Mouse (Mus musculus): ENCODE data around the gene Gpt2. TPM values are rescaled to one million over a fixed set of nuclear protein-coding genes. Genes with fewer than 3 reads are reported as not detected.

Gpt2 gene
- polyA plus RNA-seq, 1 experiment from 2014 or later, result 32.7 TPM

DNA sequence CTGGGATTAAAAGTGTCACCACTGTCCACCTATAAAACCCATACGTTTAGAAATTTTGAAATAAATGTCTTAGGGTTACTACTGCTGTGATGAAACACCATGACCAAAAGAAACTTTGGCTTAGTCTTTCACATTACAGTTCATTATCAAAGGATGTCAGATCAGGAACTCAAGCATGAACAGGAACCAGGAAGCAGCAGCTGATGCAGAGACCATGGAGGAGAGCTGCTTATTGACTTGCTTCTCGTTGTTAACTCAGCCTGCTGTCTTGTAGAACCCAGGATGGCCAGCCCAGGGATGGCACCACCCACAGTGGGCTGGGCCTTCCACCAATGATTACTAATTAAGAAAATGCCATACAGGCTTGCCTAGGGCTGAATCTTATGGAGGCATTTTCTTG is 67.6 kb downstream of the Gpt2 start:
- H3K27me3 ChIP-seq (ENCODE audit: control insufficient read depth, insufficient read depth, low read length), result no peaks in the 10 kb centered on the region
- H3K9ac ChIP-seq (ENCODE audit: low read length), result no peak overlapping the region
- WGBS, result 63% methylated on average over 2 of the region's 2 CpGs
- H3K27ac ChIP-seq (replicated peaks), result no peak overlapping the region
- no peak overlapping the region for H3K4me2 ChIP-seq (replicated peaks; ENCODE audit: low read depth)
- TF ChIP-seq CTCF (IDR thresholded peaks at IDR 0.05; ENCODE audit: low read depth) (no peak), EP300 (optimal IDR thresholded peaks at IDR 0.05) (no peak)
- H3K36me3 ChIP-seq (ENCODE audit: control insufficient read depth, insufficient read depth, low read length), result no peaks in the 10 kb centered on the region
- H3K9me3 ChIP-seq (ENCODE audit: control insufficient read depth, low read length), result no peaks in the 10 kb centered on the region
- no peaks in the 10 kb centered on the region for H3K4me1 ChIP-seq (replicated peaks; ENCODE audit: control insufficient read depth, insufficient read depth)
- H3K4me3 ChIP-seq (ENCODE audit: low read depth, low read length), result no peak overlapping the region
- no peak for DNase-seq (ENCODE audit: low spot score)
- no peak for ATAC-seq (ENCODE audit: low FRiP score, low TSS enrichment)

DNA sequence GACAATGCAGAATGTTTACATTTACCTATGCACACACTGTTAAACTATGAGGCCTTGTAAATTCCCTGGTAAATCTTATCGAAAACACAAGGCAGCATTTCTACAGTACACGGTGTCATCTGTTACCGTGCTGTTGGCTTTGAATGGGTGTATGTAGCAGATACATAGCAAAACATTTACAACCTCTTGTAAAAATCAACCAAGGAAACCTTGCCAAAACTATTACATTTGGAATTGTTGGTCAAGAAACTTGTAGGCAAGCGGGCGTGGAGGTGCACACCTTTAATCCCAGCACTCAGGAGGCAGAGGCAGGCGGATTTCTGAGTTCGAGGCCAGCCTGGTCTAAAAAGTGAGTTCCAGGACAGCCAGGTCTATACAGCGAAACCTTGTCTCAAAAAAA is 71.0 kb downstream of the Gpt2 start:
- WGBS, result 85% methylated on average over 8 of the region's 8 CpGs
- ATAC-seq (ENCODE audit: low FRiP score, low TSS enrichment) (no peak), DNase-seq (ENCODE audit: low spot score) (no peak)
- H3K27me3 ChIP-seq (ENCODE audit: control insufficient read depth, insufficient read depth, low read length), result no peaks in the 10 kb centered on the region
- no peak overlapping the region for H3K9ac ChIP-seq (ENCODE audit: low read length)
- no peak overlapping the region for H3K4me2 ChIP-seq (replicated peaks; ENCODE audit: low read depth)
- TF ChIP-seq CTCF (IDR thresholded peaks at IDR 0.05; ENCODE audit: low read depth) (no peak), EP300 (optimal IDR thresholded peaks at IDR 0.05) (no peak)
- no peaks in the 10 kb centered on the region for H3K9me3 ChIP-seq (ENCODE audit: control insufficient read depth, low read length)
- H3K4me1 ChIP-seq (replicated peaks; ENCODE audit: control insufficient read depth, insufficient read depth), result no peaks in the 10 kb centered on the region
- no peak overlapping the region for H3K27ac ChIP-seq (replicated peaks)
- H3K36me3 ChIP-seq (ENCODE audit: control insufficient read depth, insufficient read depth, low read length), result no peaks in the 10 kb centered on the region
- no peak overlapping the region for H3K4me3 ChIP-seq (ENCODE audit: low read depth, low read length)

DNA sequence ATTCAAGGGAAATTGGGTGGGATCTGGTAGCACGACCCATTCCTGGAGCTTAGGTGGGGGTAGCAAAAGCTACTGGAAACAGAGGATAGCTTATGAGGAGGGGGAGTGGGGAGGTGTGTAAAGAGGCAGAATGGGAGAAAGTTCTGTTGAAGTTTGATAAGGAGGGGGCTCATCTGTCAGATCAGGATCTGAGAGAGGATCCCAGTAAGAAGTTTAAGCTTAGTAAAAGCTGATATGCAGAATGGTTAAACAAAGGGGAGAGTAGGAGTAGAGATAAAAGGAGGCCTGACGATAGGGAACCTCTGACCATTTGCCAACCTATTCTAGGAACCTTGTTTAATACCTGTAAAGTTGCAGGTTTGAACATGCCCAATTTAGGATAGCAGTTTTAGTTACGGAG is 72.8 kb downstream of the Gpt2 start:
- ATAC-seq (ENCODE audit: low FRiP score, low TSS enrichment) (no peak), DNase-seq (ENCODE audit: low spot score) (no peak)
- Histone ChIP-seq H3K9me3 (ENCODE audit: control insufficient read depth, low read length) (no peaks in the 10 kb centered on the region), H3K4me1 (replicated peaks; ENCODE audit: control insufficient read depth, insufficient read depth) (no peaks in the 10 kb centered on the region), H3K36me3 (ENCODE audit: control insufficient read depth, insufficient read depth, low read length) (no peaks in the 10 kb centered on the region), H3K4me2 (replicated peaks; ENCODE audit: low read depth) (no peak overlapping the region), H3K4me3 (ENCODE audit: low read depth, low read length) (no peak overlapping the region), H3K27ac (replicated peaks) (no peak overlapping the region), H3K27me3 (ENCODE audit: control insufficient read depth, insufficient read depth, low read length) (no peaks in the 10 kb centered on the region), H3K9ac (ENCODE audit: low read length) (no peak overlapping the region)
- TF ChIP-seq CTCF (IDR thresholded peaks at IDR 0.05; ENCODE audit: low read depth), result no peak
- TF ChIP-seq EP300 (optimal IDR thresholded peaks at IDR 0.05), result no peak
- 60% methylated on average over 3 of the region's 3 CpGs for WGBS

DNA sequence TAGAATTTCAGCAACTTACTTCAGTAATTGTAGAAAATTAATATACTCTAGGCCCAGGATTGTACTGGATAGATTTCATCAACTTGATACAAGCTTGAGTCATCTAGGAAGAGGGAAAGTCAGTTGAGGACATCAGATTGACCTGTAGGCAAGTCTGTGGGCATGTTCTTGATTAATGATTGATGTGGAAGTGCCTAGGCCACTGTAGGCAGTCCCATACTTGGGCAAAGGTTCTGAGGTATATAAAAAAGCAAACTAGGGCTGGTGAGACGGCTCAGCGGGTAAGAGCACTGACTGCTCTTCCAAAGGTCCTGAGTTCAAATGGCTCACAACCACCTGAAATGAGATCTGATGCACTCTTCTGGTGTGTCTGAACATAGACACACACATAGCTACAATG is 75.4 kb downstream of the Gpt2 start:
- ATAC-seq (ENCODE audit: low FRiP score, low TSS enrichment), result no peak
- no peaks in the 10 kb centered on the region for H3K36me3 ChIP-seq (ENCODE audit: control insufficient read depth, insufficient read depth, low read length)

DNA sequence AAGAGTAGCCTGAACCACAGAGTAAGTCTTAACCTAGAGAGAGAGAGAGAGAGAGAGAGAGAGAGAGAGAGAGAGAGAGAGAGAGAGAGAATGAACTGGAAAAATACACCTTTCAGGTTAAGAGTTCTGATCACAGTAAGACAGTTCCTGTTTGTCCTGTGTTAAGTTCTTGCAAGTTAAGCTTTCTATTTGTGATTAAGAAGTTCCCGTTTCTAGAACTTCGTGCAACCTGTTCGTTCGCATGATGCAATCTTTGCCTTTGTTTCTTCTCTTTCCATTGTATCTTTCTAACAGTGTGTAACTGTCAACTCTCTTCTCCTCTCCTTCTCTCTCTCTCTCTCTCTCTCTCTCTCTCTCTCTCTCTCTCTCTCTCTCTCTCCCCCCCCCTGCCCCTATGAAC is 78.1 kb downstream of the Gpt2 start:
- Histone ChIP-seq H3K27me3 (ENCODE audit: control insufficient read depth, insufficient read depth, low read length) (no peaks in the 10 kb centered on the region), H3K36me3 (ENCODE audit: control insufficient read depth, insufficient read depth, low read length) (no peaks in the 10 kb centered on the region), H3K4me3 (ENCODE audit: low read depth, low read length) (no peak overlapping the region), H3K9me3 (ENCODE audit: control insufficient read depth, low read length) (no peaks in the 10 kb centered on the region), H3K4me2 (replicated peaks; ENCODE audit: low read depth) (no peak overlapping the region), H3K27ac (replicated peaks) (no peak overlapping the region), H3K4me1 (replicated peaks; ENCODE audit: control insufficient read depth, insufficient read depth) (no peaks in the 10 kb centered on the region), H3K9ac (ENCODE audit: low read length) (no peak overlapping the region)
- DNase-seq (ENCODE audit: low spot score) (no peak), ATAC-seq (ENCODE audit: low FRiP score, low TSS enrichment) (no peak)
- 67% methylated on average over 4 of the region's 4 CpGs for WGBS
- TF ChIP-seq CTCF (IDR thresholded peaks at IDR 0.05; ENCODE audit: low read depth) (no peak), EP300 (optimal IDR thresholded peaks at IDR 0.05) (no peak)

More for the DNA sequence above, 75.4 kb downstream of the Gpt2 start:
- no peak overlapping the region for H3K4me2 ChIP-seq (replicated peaks; ENCODE audit: low read depth)
- WGBS, result 91% methylated on average over 2 of the region's 2 CpGs
- DNase-seq (ENCODE audit: low spot score), result no peak
- no peak overlapping the region for H3K9ac ChIP-seq (ENCODE audit: low read length)
- H3K9me3 ChIP-seq (ENCODE audit: control insufficient read depth, low read length), result no peaks in the 10 kb centered on the region
- no peaks in the 10 kb centered on the region for H3K4me1 ChIP-seq (replicated peaks; ENCODE audit: control insufficient read depth, insufficient read depth)
- TF ChIP-seq CTCF (IDR thresholded peaks at IDR 0.05; ENCODE audit: low read depth), result no peak
- no peak for TF ChIP-seq EP300 (optimal IDR thresholded peaks at IDR 0.05)
- no peak overlapping the region for H3K4me3 ChIP-seq (ENCODE audit: low read depth, low read length)
- H3K27me3 ChIP-seq (ENCODE audit: control insufficient read depth, insufficient read depth, low read length), result no peaks in the 10 kb centered on the region
- no peak overlapping the region for H3K27ac ChIP-seq (replicated peaks)

DNA sequence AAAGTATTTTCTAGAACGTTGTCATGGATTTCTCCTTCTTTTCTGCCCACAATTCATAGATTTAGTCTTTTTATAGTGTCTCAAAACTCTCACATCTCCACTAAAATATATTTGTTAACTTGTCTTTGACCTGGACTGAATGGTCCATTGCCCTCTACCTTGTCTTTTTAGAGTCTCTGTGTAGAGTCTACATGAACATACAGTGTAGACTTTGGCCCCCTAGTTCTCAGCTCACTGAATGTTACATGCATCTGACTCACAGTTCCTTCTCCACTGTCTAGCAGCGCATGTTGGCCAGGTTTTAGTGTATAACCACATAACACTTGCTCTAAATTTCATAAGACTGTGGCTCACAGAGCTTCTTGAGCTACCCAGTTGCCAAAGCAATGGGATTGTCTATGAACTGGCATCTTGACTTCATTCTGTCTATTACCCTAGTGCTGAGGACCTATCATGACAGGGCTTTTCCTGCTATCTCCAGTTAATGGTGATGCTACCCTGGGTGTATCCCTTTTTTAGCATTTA is 81.7 kb downstream of the Gpt2 start:
- no peak overlapping the region for H3K4me3 ChIP-seq (ENCODE audit: low read depth, low read length)
- H3K27me3 ChIP-seq (ENCODE audit: control insufficient read depth, insufficient read depth, low read length), result no peaks in the 10 kb centered on the region
- no peak for TF ChIP-seq EP300 (optimal IDR thresholded peaks at IDR 0.05)
- TF ChIP-seq CTCF (IDR thresholded peaks at IDR 0.05; ENCODE audit: low read depth), result no peak
- H3K9ac ChIP-seq (ENCODE audit: low read length), result no peak overlapping the region
- H3K36me3 ChIP-seq (ENCODE audit: control insufficient read depth, insufficient read depth, low read length), result no peaks in the 10 kb centered on the region
- no peaks in the 10 kb centered on the region for H3K4me1 ChIP-seq (replicated peaks; ENCODE audit: control insufficient read depth, insufficient read depth)
- DNase-seq (ENCODE audit: low spot score) (no peak), ATAC-seq (ENCODE audit: low FRiP score, low TSS enrichment) (no peak)
- WGBS, result 70% methylated on average over 2 of the region's 2 CpGs
- H3K27ac ChIP-seq (replicated peaks), result no peak overlapping the region
- H3K9me3 ChIP-seq (ENCODE audit: control insufficient read depth, low read length), result no peaks in the 10 kb centered on the region
- H3K4me2 ChIP-seq (replicated peaks; ENCODE audit: low read depth), result no peak overlapping the region

Other genes starting within 250 kb of the Gpt2 start
- gene Orc6, start 192.9 kb upstream of the Gpt2 start, polyA plus RNA-seq (2015; fragmentation: Nextera tagmentation; extraction: Ambion mirVana), result 36.1 and 39.5 TPM in 2 replicates
- gene Vps35, start 192.8 kb upstream of the Gpt2 start, polyA plus RNA-seq (2015; fragmentation: Nextera tagmentation; extraction: Ambion mirVana), result 75.9 and 78.0 TPM in 2 replicates
- gene Mylk3, start 106.2 kb upstream of the Gpt2 start, polyA plus RNA-seq (2015; fragmentation: Nextera tagmentation; extraction: Ambion mirVana), result 0.10 and 0.13 TPM in 2 replicates
- gene 4921524J17Rik, start 59.7 kb upstream of the Gpt2 start, polyA plus RNA-seq (2015; fragmentation: Nextera tagmentation; extraction: Ambion mirVana), result 24.9 and 29.0 TPM in 2 replicates
- 90.4 and 98.1 TPM in 2 replicates for gene Dnaja2, start 62.8 kb downstream of the Gpt2 start, polyA plus RNA-seq (2015; fragmentation: Nextera tagmentation; extraction: Ambion mirVana)
- 1.5 and 1.7 TPM in 2 replicates for gene Neto2, start 208.3 kb downstream of the Gpt2 start, polyA plus RNA-seq (2015; fragmentation: Nextera tagmentation; extraction: Ambion mirVana)